Mouse (Mus musculus): Measurements from ENCODE around the gene Kdm6b.
A peak's percentile ranks its signal among the peaks of the same experiment; 100 is the strongest.

Gene Kdm6b

GRCm38 (mm10) chr11:69418481-69419442 lies 5.3 kb upstream of the Kdm6b start:
- DNase-seq (ENCODE audit: low spot score), result peak; percentile 69

- peak; percentile 90 for DNase-seq (ENCODE audit: low spot score)
These were observed 4.2 kb upstream of the Kdm6b start for GRCm38 (mm10) chr11:69417449-69418384.

GRCm38 (mm10) chr11:69416921-69417448 lies 3.5 kb upstream of the Kdm6b start:
- no peak for DNase-seq (ENCODE audit: low spot score)

GRCm38 (mm10) chr11:69416509-69416908 lies 3.0 kb upstream of the Kdm6b start:
- no peak for DNase-seq (ENCODE audit: low spot score)

GRCm38 (mm10) chr11:69415668-69416451 lies 2.4 kb upstream of the Kdm6b start:
- no peak for DNase-seq (ENCODE audit: low spot score)

GRCm38 (mm10) chr11:69415327-69415667 lies 1.8 kb upstream of the Kdm6b start:
- peak; percentile 30 for DNase-seq (ENCODE audit: low spot score)

GRCm38 (mm10) chr11:69414421-69415326 lies 1.2 kb upstream of the Kdm6b start:
- DNase-seq (ENCODE audit: low spot score), result no peak

- no peak for DNase-seq (ENCODE audit: low spot score)
These were observed 927 bp downstream of the Kdm6b start for GRCm38 (mm10) chr11:69412548-69412947.

- peak; percentile 33 for DNase-seq (ENCODE audit: low spot score)
These were observed 1.8 kb downstream of the Kdm6b start for GRCm38 (mm10) chr11:69411538-69412203.

GRCm38 (mm10) chr11:69411073-69411535 lies 2.4 kb downstream of the Kdm6b start:
- DNase-seq (ENCODE audit: low spot score), result peak; percentile 90

- peak; percentile 31 for DNase-seq (ENCODE audit: low spot score)
These were observed 3.0 kb downstream of the Kdm6b start for GRCm38 (mm10) chr11:69410310-69411072.

- DNase-seq (ENCODE audit: low spot score), result no peak
These were observed 3.5 kb downstream of the Kdm6b start for GRCm38 (mm10) chr11:69410045-69410309.

GRCm38 (mm10) chr11:69409378-69410044 lies 4.0 kb downstream of the Kdm6b start:
- DNase-seq (ENCODE audit: low spot score), result peak; percentile 43

GRCm38 (mm10) chr11:69408541-69409377 lies 4.7 kb downstream of the Kdm6b start:
- peak; percentile 24 for DNase-seq (ENCODE audit: low spot score)

GRCm38 (mm10) chr11:69407724-69408004 lies 5.8 kb downstream of the Kdm6b start:
- no peak for DNase-seq (ENCODE audit: low spot score)

- no peak for DNase-seq (ENCODE audit: low spot score)
These were observed 6.4 kb downstream of the Kdm6b start for GRCm38 (mm10) chr11:69406867-69407723.

GRCm38 (mm10) chr11:69406282-69406681 lies 7.2 kb downstream of the Kdm6b start:
- no peak for DNase-seq (ENCODE audit: low spot score)
